Mouse (Mus musculus): ENCODE measurements around the gene Abhd2.
"Not testable (repeated sequence)": the region's sequence is repeated elsewhere in the genome, so short reads cannot be mapped to it uniquely, and the experiment has no call there.

The Abhd2 gene

DNA sequence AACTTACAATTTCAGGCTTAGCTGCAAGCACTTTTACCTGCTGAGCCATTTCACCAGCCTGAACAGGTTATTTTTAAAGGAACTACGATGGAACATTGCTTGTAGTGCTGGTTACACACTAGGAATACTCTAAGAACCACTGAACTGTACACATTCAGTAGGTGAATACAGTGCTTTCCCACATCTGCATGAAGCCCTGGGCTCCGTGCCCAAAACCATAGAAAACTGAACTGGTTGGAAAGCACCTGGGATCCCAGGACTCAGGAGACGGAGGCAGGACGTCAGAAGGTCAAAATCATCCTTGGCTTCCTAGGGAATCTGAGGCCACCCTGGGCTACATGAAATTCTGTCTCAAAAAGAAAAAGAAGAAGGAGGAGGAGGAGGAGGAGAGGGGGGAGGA lies 6.8 kb upstream of the Abhd2 start:
- DNase-seq (ENCODE audit: extremely low spot score) = no peak

DNA sequence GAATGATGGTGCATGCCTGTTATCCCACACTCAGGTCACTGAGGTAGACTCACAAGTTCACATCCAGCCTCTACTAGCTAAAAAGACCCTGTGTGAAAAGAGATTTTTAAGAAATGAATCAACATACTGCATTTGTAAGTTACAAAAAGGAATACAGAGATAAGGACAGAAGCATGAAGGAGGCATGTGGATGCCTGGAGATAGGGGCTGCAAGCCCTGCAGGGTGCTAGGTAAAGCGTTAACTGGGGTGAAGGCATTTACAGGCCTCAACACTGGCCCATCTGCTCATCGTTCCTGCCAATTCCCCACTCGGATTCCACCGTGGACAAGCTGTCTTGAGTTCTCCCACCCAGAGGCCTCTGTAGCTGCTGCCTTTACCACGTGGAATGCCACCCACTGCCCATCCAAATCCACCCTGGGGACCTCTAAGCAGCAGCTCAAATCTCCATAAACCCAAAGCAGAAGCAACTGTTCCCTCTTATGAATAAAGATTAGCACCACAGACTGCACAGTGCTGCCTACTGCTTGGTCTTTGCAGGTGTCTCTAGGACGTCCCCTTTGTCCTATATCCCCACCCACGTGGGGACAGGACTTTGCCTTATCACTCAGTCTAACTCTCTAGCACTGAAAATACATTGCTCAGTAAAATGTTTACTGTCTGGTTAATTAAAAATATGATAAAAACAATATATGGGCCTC lies 5.2 kb upstream of the Abhd2 start:
- DNase-seq (ENCODE audit: extremely low spot score) = no peak

DNA sequence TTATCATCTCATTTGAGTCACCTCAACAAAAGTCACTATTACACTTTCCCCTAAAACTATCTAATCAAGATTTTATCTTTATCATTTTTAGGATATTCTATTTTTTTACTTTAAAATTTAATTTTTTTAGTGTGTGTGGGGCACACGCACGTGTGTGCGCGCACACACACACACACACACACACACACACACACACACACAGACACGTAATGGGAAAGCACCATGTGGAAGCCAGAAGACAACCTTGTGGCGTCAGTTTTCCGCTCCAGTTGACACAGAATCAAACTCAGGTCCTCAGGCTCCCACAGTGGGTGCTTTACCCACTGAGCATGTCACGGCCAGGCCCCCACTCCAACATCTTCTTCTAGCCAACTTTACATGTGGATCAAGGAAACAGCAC lies 4.1 kb upstream of the Abhd2 start:
- no peak for DNase-seq (ENCODE audit: extremely low spot score)

DNA sequence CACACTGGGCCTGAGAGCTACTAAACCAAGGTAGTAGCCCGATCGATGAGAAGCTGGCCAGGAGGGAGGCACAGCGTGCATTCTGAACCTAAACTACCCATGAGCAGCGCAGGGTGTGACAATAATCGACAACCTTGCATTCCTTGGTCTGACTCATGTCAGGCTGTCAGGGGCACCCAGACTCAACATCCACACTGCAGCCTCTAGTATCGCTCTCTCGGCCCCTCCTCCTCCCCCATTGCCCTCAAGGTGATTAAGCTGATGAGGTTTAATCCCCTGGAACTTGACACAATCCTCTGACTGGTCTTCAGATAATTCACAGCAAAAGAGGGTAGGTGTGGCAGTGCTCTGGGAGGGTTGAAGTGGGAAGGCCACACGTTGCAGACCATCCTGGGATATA lies 3.6 kb upstream of the Abhd2 start:
- no peak for DNase-seq (ENCODE audit: extremely low spot score)

DNA sequence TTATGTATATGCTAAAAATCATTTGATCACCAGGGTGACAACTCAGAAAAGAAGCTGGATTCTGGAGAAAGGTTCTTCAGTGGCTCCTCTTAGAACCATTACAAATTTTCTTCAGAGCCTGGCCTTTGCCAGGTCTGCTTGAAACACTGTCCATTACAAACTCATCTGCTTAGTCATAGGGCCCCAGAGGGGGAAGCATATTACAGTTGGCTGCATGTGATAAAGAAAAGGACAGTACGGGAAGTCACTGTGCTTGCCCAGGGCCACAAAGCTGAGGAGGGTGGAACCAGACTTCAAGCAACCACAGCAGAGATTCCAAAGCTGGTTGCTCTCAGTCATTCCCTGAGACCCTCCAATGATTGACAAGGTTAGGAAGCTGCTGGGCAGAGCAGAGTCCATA lies 3.1 kb upstream of the Abhd2 start:
- no peak for DNase-seq (ENCODE audit: extremely low spot score)

DNA sequence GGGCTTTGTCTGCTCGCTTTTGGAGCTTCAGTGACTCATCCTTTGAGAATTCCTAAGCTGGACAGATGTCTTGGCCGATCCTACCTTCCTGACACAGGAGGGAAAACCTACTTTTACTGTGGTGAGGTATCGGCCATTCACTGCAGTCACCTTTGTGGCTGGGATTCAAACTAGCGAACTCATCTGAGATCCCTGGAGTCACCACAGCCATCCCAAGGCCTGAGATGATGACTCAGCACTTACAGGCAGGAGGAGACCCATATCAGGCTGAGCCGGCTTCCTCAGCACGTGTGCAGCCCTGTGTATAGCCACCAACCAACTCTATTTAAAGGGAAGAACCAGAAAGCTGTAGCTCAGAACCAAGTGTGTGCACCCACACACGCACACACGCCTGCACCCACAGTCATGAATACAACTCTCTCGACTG lies 2.0 kb upstream of the Abhd2 start:
- DNase-seq (ENCODE audit: extremely low spot score) = no peak

DNA sequence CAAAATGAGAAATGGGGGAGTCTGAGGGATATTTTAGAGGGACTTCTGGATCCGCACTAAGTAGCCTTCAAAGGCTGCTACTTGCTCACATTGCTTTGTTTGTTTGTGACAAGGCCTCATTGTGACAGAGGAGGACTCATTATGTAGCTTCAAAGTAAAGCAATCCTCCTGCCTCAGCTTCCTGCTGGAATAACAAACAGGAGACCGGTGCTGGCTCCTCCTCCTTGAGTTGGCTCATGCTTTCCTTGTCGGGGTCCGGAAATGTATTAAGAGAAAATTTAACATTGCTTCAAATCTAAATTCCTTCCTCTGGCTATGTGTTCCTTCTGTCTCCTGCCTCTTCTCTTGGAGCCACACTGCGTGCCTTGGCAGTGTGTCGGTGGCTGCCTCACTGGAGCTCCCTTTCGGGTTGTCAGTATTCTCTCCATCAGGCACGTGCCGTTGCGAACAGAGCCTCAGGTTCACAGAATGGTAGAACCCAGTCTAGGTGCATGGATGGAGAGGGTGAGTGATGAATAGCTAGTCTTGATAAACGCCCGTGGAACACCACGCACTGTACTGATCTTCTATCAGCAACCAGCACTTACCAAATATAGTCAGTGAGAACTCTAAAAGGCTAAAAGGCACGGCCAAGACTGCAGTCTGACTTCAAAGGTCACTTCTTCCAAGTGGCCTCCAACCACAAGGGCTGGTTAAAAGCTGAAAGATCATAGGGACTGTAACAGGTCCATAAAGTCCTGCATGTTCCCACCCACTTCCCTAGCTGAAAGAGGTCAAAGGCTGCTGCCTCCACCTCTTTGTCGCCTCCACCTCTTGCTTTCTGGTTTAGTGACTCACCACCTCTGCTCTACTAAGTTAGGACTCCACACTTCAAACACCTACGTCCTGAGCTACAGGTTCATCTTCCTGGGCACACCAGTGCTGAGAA lies 874 bp upstream of the Abhd2 start:
- DNase-seq (ENCODE audit: extremely low spot score) = no peak

DNA sequence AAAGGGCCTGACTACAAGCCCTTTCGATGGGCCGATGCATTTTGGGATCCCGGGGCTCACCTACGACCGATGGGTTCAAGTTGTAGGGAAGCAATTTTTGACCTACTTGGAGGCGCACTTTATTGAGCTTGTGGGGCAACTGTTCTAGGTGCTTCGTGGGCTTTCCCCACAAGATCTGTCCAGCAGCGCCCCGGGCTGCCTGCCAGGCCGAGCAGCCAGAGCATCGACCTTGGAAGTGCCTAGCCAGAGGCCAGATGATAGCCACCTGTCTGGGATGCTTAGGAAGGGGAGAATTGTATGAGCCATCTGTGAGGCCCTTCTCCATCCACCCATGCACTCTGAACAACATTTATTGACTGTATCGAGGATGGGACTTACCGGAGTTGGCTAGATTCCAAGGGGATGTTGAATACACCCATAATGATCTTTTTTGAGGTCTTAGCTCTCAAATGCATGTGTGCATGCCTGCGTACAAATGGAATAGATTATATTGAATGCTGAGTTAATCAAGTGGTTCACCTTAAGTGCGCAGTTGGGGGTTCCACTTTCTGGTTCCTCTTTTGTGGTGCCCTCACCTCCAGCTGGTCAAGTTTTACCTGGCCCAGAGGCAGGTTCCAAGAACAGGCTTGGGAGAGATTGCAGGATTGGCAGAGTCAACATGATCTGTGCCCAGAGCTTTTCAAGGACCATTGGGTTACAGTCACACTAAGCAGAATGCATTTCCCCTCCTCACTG lies 906 bp downstream of the Abhd2 start:
- DNase-seq (ENCODE audit: extremely low spot score) = no peak

DNA sequence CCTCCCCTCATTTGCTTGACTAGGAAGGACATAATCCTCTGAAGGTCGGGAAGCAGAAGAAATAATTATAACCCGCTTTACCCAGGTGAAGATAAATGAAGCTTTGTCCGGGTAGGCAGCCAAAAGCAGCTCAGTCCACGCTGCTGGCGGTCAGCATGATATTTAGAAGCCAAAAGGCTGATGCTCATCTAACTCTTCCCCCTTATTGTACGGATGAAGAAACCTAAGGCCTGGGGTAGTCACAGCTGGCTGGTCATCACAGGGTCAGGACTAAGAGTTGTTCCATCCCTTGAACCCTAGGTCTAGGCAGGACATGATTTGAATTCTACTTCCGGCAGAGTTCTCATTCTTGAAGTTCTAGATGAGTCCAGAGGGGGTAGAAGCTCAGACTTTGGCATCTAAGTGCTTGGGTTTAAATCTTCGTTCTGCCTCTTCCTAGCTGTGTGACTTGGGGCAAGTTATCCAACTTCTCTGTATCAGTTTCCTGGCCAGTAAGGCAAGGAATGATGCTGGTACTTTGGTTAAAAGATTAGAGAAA lies 1.5 kb downstream of the Abhd2 start:
- no peak for DNase-seq (ENCODE audit: extremely low spot score)

DNA sequence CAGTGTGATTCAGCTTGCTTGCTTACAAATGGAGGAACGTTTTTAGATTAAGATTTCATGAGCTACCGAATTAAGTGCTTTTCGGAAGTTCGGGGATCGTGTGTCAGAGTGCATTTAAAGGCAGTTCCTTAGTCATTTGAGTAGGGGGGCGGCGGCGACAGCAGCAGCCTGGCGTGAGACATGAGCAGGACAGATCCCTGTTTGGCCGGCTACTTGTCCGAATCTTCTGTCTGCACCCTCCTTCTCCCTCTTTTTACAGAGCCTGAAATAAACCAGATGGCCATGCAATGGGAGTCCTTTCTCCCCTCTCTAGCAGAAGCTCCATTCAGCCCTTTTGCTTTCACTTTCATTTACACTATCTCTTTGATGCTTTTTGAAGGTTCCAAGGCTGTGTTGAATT lies 2.3 kb downstream of the Abhd2 start:
- no peak for DNase-seq (ENCODE audit: extremely low spot score)

DNA sequence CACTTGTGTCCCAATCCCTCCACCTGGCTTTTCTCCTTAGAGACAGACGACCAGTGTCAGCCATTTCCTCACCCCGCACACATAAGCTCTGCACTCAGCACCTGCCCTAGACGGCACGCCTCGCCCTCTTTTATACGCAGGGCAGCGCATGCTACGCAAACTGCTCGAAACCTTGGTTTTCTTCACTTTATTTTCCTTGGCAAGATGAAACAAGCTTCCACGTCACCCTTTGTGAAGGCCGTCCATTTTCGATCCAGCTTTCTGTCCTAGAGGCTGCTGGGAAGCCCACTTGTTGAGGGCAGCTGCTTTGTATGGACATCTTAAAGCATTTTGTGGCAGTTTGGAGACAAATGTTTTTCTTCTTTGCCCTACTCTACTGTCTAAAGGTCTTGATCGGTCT lies 5.4 kb downstream of the Abhd2 start:
- DNase-seq (ENCODE audit: extremely low spot score) = no peak

DNA sequence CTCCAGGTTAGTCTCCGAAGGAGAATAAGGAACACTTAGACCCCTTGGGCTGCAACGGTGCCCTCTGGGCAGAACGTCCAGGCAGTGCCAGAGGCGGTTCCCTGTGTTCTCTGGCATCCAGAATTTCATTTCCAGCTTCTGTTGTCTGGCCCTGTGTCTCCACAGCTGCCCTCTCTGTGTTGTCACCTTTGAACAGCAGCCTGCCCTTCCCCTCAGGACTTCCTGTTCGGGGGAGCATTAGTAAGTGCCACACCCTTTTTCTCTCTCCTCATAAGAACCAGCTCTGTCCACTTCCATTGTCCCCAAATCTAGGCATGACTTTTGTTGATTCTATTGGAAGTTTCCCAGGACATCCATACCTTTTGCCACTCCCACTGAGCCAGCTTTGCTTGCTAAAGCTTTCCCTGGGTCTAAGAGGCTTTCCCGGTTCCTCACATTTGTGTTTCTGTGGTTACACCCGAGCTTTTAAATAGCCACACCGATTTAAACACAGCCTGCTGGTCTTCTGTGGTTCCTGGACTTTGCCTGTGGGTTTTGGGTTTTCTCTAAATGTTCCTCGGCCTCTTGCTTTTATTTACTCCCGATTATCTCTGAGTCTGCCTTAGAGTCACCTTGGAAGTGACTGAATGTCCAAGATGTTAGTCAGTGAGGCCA lies 6.5 kb downstream of the Abhd2 start:
- DNase-seq (ENCODE audit: extremely low spot score) = no peak

DNA sequence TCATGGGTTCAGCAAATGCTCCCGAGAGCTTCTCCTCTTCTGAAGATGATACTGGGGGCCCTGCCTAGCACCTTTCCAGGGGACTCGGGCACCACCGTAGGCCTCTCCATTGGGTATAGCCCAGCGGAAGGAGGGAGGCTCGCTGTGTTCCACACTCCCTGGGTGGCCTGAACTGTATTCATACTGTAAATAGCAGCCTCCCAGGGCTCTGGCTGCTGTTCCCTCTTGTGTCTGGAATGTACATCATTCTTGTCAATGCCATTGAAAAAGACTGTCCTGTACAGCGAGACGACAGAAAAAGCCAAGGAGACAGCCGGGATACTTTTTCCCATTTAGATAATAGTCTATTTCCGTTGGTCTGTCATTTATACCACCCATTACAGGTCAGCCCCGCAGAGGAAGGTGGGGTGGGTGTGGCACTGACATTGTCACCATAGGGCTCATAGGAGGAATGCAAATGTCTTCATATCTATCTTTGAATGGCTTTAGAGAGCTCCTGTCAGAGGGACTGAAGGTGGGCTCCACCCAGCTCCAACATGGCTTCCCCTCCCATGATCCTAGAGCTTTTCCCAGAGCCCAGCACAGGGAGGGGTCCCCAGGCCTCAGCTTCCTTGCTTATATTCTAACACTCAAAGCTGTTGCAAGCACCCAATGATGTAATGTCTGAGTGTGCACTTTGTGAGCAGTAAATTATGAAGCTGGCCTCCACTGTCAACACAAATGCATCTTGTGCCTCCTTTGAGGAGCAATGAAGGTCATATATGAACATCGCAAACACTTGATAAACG lies 10.1 kb downstream of the Abhd2 start:
- DNase-seq (ENCODE audit: extremely low spot score) = no peak

DNA sequence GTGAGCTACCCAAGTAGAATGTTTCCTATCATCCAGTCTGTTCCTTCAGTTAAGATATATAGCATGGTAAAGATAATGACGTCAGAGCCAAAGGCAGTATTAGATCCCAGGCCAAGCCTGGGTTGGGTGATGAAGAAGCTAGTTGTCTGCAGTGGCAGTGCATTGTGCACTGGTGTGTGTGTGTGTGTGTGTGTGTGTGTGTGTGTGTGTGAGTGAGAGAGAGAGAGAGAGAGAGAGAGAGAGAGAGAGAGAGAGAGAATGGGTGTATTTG lies 10.6 kb downstream of the Abhd2 start:
- not testable (repeated sequence) for DNase-seq (ENCODE audit: extremely low spot score)

DNA sequence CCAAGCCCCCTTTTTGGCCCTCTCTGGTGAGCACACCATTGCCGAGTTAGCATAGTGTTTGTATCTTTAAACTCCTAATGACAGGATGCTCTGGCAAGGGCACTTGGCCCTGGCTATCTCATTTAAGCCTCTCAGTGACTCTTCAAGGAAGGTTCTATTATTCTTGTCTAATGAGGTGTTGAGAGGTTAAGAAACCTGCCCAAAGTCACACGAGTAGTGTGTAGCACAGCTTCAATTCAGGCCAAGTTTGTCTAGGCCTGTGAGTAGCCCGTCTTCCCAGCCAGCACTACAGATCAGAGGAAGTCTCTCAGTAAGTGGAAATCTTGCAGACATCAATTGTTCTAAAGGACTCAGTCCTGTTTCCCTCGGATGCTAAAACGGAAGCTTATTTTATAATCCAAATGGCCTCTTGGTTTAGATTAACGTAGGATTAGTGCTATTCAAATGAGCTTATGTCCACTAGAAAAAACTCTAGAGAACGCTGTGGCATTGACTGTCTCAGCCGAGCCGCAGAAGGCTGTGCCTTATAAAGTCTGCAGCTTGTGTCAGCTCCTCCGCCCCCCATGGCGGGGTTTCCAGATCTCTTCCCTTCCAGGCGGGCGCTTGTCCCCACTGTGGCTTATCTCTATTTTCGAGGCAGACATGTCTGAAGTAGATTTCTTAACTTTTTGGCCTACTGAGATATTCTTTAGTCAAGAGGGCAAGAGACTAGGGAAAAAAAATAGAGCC lies 11.3 kb downstream of the Abhd2 start:
- no peak for DNase-seq (ENCODE audit: extremely low spot score)

DNA sequence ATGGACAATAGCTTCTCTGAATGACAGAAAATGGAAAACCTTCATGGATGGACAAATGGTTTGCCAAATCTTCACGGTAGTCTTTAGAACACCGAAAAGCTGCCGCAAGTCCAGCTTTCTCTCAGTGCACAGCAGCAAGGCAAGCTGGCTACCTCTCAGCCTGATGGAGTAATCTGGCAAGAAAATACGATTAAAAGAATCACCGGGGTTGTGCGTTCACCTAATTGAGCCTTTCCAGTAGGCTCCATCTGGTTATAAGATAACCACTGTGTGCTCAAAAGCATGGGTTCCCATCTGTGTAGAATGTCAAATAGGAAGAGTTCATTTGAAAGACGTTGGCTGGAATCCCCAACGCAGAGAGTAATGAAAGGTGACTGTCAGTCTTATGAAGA lies 11.9 kb downstream of the Abhd2 start:
- no peak for DNase-seq (ENCODE audit: extremely low spot score)

DNA sequence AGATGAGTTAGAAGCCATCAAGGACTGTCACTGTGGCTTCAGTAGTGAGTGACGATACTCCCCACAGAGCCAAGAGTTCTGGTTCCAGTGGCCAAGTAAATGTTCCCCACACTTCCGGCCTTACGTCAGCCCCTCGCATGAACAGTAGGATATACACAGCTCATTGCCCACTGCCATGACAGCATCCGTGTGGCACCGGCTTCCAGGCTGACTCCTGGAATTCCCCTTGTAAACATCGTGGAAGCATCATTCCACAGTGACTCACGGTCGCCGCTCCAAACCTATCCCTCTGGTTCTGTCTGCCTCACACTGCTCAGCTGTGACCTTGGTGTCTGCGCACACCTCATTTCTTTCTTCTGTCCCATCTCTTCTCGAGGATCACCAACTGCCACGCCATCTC lies 12.4 kb downstream of the Abhd2 start:
- DNase-seq (ENCODE audit: extremely low spot score) = no peak

DNA sequence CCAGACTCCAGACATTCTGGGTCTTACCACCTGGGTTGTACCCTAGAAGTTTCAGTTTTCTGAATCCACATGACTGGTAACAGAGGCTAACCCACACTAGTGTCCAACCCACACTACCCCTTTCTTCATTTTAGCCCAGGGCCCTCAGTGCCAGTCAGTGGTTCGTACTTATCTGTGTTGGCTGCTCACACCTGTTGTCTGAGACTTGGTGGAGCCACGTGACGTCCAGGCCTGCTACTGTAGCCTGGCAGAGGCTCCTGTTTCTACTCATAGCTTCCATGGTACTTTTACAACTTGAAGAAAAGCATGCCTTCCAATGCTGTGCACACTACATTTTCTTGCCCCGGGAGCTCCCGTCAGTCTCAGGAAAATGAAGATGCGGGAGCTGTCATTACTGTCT lies 14.2 kb downstream of the Abhd2 start:
- DNase-seq (ENCODE audit: extremely low spot score) = no peak

DNA sequence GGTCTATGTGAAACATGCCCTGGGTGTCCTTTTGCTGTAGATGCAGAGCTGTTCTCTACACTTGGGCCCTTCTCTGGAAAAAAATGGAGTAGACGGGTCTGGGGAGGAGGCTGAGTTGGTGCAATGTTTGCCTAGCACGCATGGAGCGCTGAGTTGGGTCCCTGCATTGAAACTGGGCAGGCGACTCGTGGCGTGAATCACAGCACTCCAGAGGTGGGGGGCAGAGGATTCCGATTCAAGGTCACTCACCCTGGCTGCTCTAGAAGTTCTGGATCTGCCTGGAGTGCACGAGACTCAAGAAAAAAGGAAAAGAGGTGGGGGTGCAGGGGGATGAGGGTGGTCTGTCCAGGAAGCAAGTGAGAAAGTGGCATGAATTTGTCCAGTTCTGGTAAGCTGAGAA lies 14.9 kb downstream of the Abhd2 start:
- no peak for DNase-seq (ENCODE audit: extremely low spot score)

DNA sequence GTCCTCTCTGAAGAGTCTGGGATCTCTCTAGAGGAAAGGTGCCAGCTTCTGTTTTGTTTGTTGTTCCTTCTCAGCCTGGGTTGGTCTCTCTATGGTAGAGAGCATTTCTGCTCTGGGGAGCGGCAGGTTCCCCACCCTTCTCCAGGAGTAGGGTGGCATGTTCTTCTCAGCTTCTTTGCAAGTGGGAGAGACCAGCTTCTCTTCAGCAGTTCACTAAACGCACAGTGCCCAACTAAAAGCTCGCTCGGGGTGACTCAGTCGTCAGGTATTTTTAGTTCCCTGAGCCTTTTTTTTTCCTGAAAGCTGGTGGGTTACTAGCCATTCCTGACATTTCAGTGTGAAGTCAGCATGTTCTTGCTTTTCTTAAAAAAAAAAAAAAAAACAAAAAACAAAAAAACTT lies 15.4 kb downstream of the Abhd2 start:
- no peak for DNase-seq (ENCODE audit: extremely low spot score)

Measured in embryo, embryonic 9.5 days (tissue).